Mouse (Mus musculus) embryonic facial prominence, embryonic 10.5 days (tissue): ENCODE results near the gene Cd84. TPM values are rescaled to one million over a fixed set of nuclear protein-coding genes. Genes with fewer than 3 reads are reported as not detected.
"Not testable (repeated sequence)": the region's sequence is repeated elsewhere in the genome, so short reads cannot be mapped to it uniquely, and the experiment has no call there.

Experiments
- DNase-seq: peaks from one replicate; pipeline ENCODE4 v3.0.0-alpha.2; 2017; ENCODE audit warnings: low spot score
- H3K27ac ChIP-seq: fragments of 300-500 bp; sonication (generic); replicated peaks from 2 replicates; pipeline ENCODE4 v1.5.1; 2016; ENCODE audit warnings: mild to moderate bottlenecking
- H3K27me3 ChIP-seq: fragments of 300-500 bp; sonication (generic); replicated peaks from 2 replicates; pipeline ENCODE4 v1.6.1; 2016; ENCODE audit warnings: low read depth, mild to moderate bottlenecking; ENCODE audit not compliant: poor library complexity, severe bottlenecking
- H3K36me3 ChIP-seq: fragments of 300-500 bp; sonication (generic); replicated peaks from 2 replicates; pipeline ENCODE4 v1.6.1; 2016; ENCODE audit warnings: mild to moderate bottlenecking, moderate library complexity
- H3K4me1 ChIP-seq: fragments of 300-500 bp; sonication (generic); 2 replicates; pipeline ENCODE4 v1.6.1; 2016
- H3K4me3 ChIP-seq: fragments of 300-500 bp; sonication (generic); 2 replicates; pipeline ENCODE4 v1.5.1; 2016; ENCODE audit warnings: mild to moderate bottlenecking, moderate library complexity
- H3K9me3 ChIP-seq: fragments of 300-500 bp; sonication (generic); 2 replicates; pipeline ENCODE4 v1.6.1; 2016; ENCODE audit warnings: mild to moderate bottlenecking
- WGBS: fragments of 180-500 bp; shearing (Covaris S2); methylation state at CpG from one replicate; pipeline ENCODE4 v1.1.7; 2016; 5-methylcytosine and 5-hydroxymethylcytosine counted together
- polyA plus RNA-seq: library from polyadenylated mRNA; unstranded; fragments of >200 nt; fragmentation: Nextera tagmentation; extraction: Ambion mirVana; gene quantifications from 2 replicates; pipeline ENCODE4 v1.2.1, GENCODE M21; 2016

Gene Cd84
- polyA plus RNA-seq, 1 experiment from 2014 or later: 0.65 TPM

GRCm38 (mm10) chr1:171845035-171845754, 5.7 kb downstream of the Cd84 start:
- H3K27ac ChIP-seq: no peak overlapping the region
- 77% methylated on average over 5 of the region's 5 CpGs for WGBS
- H3K9me3 ChIP-seq: no peaks in the 10 kb centered on the region
- H3K27me3 ChIP-seq: no peaks in the 10 kb centered on the region
- DNase-seq: no peak
- H3K36me3 ChIP-seq: no peaks in the 10 kb centered on the region
- H3K4me3 ChIP-seq: no peak overlapping the region
- H3K4me1 ChIP-seq: no peaks in the 10 kb centered on the region

DNA sequence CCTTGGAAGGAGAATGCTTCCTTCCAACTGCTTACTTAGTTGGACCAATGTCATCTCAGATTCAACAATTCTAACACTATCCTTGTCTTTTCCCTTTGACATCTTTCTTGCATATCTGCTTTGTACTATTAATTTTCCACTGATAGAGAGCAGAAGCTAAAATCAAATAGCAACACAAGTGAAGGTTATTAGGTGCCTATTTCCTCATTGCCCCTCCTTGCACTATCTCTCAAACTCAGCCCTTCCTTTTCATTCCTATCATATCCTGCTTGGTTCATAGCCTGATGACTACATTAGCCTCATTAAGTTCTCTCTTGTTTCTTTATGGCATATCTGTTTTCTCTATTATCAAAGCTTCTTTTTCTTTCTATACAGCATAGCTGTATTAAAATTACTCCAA, 8.7 kb downstream of the Cd84 start:
- Histone ChIP-seq H3K4me1 (no peaks in the 10 kb centered on the region), H3K4me3 (no peak overlapping the region), H3K9me3 (no peaks in the 10 kb centered on the region), H3K27me3 (no peaks in the 10 kb centered on the region), H3K27ac (no peak overlapping the region), H3K36me3 (no peaks in the 10 kb centered on the region)
- no peak for DNase-seq

DNA sequence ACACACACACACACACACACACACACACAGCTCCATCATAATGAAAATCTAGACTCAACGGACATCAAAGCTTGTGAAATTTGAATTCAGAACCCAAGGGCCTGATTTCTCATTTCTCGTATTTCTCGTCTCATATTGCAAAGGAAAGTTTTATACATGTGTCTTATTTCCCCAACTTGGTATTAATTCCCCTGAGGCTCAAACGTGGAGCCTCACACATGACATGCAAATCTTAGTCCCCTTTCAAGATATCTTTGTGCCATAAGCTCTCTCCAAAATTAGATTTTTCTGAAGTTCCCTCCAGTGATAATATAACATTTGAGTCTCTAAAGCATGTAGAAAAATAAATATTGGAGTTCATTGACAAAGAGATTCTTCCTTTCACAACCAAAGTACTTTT, 9.3 kb downstream of the Cd84 start:
- H3K4me3 ChIP-seq: no peak overlapping the region
- H3K27ac ChIP-seq: no peak overlapping the region
- WGBS: 82% methylated on average over 4 of the region's 4 CpGs
- no peaks in the 10 kb centered on the region for H3K27me3 ChIP-seq
- no peaks in the 10 kb centered on the region for H3K36me3 ChIP-seq
- H3K9me3 ChIP-seq: no peaks in the 10 kb centered on the region
- DNase-seq: no peak
- no peaks in the 10 kb centered on the region for H3K4me1 ChIP-seq

- Histone ChIP-seq H3K36me3 (no peaks in the 10 kb centered on the region), H3K27me3 (no peaks in the 10 kb centered on the region), H3K27ac (no peak overlapping the region), H3K9me3 (no peaks in the 10 kb centered on the region), H3K4me1 (no peaks in the 10 kb centered on the region), H3K4me3 (no peak overlapping the region)
- WGBS: 86% methylated on average over 5 of the region's 5 CpGs
- no peak for DNase-seq
These were observed 10.0 kb downstream of the Cd84 start for GRCm38 (mm10) chr1:171849454-171849853.

DNA sequence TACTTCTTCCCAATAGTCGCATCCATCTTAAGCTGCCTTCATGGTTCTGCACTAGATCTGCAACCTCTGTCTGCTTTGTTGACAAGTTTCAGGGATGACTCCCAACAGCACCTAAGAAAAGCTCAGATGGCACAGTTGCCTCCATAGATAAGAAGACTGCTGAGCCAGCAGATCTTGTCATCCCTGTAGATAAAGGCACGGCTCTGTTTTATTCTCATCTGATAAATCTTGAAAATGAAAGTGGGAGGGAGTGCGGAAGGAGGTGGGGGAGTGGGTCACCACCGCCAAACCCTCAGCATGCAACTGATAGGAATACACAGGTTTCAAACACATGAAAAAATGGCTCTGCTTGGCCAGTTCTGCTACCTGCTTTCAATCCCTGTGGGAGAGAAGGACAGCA, 26.0 kb downstream of the Cd84 start:
- DNase-seq: no peak
- Histone ChIP-seq H3K9me3 (no peaks in the 10 kb centered on the region), H3K4me3 (no peak overlapping the region), H3K4me1 (no peaks in the 10 kb centered on the region), H3K27me3 (no peaks in the 10 kb centered on the region), H3K36me3 (no peaks in the 10 kb centered on the region), H3K27ac (no peak overlapping the region)
- WGBS: 91% methylated on average over 4 of the region's 4 CpGs

DNA sequence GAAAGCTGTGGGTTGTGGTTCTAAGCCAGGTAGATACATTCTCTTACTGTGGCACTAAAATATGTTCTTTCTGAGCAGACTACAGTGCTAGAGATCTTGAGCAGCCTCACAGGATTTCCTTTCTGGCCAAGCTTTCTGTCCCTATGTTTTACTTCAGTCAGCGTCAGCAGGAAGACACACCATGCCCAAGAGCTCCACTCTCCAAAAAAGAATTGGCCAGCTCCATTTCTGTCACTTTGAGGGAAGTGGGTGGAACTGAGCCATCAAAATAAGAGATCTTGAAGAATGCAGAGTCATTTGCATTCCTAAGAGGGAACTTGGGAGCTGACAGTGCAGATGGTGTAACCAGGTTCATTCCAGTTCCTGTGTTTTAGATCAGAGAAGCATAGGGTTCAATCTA, 47.5 kb downstream of the Cd84 start:
- no peak overlapping the region for H3K27ac ChIP-seq
- no peaks in the 10 kb centered on the region for H3K27me3 ChIP-seq
- no peaks in the 10 kb centered on the region for H3K36me3 ChIP-seq
- DNase-seq: no peak
- H3K9me3 ChIP-seq: no peaks in the 10 kb centered on the region
- WGBS: 92% methylated on average over 1 of the region's 1 CpGs
- H3K4me1 ChIP-seq: no peaks in the 10 kb centered on the region
- H3K4me3 ChIP-seq: no peak overlapping the region

DNA sequence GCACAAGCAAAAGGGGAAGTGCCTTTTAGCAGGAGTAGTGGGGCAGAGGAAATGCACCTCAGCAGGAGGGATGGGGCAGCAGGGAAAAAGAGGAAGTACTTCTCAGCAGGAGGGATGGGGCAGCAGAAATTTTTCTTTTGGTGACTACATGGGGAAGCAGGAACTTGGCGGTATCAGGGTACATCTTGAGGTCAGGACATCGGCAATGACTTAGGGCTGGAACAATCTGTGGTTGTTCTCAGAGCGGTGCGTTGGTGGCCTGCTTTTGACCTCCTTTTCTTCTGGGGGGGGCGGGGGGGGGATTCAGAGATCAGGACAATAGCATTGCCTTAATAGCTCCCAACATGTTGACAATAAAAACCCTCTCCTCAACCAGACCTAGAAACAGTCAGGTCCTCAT, 55.9 kb downstream of the Cd84 start, which contains the start of gene Gm10521:
Gene Gm10521 (plus strand): TSS at position 301 of the 400 bp plus-strand sequence.
- H3K9me3 ChIP-seq, DNase-seq, H3K4me3 ChIP-seq, H3K4me1 ChIP-seq, H3K27ac ChIP-seq, H3K36me3 ChIP-seq, H3K27me3 ChIP-seq: not testable (repeated sequence)
- 85% methylated on average over 5 of the region's 5 CpGs for WGBS

DNA sequence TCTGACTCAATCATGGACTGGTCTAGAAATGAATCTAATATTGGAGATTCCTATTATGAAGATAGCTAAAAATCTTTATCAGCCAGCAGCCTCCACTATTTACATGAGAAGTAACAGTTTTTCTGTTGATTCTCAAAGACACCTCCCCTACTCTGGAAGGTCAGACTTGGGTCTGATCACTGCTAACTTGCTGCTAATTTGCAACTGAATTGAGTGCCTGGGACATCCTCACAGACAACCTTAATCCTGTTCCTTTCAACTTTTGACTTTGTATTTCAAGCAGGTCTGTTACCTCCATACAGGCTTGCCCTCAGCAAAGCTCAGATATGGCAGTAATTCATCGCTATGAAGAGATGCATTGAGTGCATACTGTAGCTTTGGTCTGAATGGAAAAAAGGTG, 64.5 kb downstream of the Cd84 start:
- H3K4me1 ChIP-seq: no peaks in the 10 kb centered on the region
- H3K27ac ChIP-seq: no peak overlapping the region
- H3K27me3 ChIP-seq: no peaks in the 10 kb centered on the region
- H3K36me3 ChIP-seq: no peaks in the 10 kb centered on the region
- WGBS: 71% methylated on average over 1 of the region's 1 CpGs
- 0 out of 2 replicates have a peak, but pooled peaks cover under 1% of the 10 kb centered on the region for H3K9me3 ChIP-seq
- H3K4me3 ChIP-seq: no peak overlapping the region
- DNase-seq: no peak

DNA sequence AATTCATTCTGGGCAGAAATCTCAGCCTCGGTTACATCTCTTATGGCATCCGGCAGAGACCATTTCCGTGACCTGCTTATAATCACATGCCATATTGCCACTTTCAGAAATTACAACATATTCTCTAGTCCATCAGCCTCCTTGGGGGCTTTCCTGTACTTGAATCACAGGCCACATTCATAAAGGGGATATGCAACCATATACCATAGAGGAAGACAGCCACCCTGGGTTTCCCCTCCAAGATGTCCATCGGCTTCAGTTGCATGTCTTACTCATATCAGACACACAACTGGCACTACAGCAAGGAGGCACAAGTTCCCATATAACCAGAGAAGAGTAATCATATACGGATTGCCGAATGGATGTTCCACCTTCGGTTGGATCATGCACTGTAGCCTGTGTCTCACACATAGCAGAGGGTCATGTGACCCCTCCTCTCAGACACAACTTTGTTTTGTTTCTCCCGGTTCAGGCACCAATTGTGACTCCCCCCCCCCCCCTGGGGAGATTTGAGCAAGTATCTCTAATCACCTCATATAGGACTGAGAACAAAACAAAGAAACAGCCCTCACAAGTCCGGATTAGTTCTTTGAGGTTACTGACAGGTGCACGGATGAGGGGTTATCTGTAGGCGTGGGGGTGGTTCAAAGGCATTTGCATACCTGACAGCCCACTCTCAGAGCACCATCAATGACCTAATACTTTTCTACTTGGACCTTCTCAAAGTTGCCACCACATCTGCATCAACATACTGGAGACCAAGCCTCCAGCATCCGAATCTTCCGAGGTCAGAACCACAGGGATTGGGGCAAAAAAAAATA, 76.4 kb downstream of the Cd84 start:
- no peaks in the 10 kb centered on the region for H3K4me1 ChIP-seq
- no peaks in the 10 kb centered on the region for H3K36me3 ChIP-seq
- WGBS: 83% methylated on average over 13 of the region's 13 CpGs
- no peak overlapping the region for H3K27ac ChIP-seq
- H3K4me3 ChIP-seq: no peak overlapping the region
- H3K9me3 ChIP-seq: peaks cover 2% of the 10 kb centered on the region; the same call in 1 of the 2 replicates
- H3K27me3 ChIP-seq: no peaks in the 10 kb centered on the region
- no peak for DNase-seq

DNA sequence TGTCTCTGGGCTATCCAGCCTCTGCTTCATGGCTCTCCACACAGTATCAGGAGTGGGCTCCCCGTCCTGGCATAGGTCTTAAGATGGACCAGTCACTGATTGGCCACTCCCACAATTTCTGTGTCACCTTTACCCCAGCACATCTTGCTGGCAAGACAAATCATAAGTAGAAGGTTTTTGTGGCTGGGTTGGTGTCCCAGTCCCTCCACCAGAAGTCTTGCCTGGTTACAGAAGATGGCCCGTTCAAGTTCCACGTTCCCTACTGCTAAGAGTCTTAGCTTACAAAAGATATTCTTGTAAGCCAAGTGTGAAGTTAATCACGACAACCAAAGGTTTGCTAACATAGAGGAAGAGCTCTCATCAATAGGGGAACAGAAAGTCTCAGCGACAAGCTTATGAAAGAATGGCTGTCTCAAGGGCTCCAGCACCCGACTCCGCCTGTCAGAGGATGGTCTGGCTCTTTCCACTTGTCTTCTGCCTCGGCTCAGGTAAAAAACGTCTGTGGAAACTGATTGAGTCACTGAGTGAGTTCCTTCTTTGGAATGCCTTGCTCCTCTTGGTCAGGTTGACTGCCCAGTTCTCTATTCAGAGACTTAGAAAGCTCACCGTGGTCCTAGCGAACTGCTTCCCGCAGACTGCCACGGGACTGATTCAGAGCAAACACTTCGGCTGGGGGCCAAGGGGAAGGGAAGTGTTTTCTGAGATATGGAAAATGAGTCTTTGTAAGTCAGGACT, 78.0 kb downstream of the Cd84 start, which contains the start of gene Slamf6:
Gene Slamf6 (plus strand): TSS at position 211 of the 735 bp plus-strand sequence.
- WGBS: 86% methylated on average over 14 of the region's 14 CpGs
- Histone ChIP-seq H3K27ac (no peak within 1 kb of the TSS), H3K36me3 (no peaks in the 10 kb centered on the region)

GRCm38 (mm10) chr1:171918136-171918920, 78.8 kb downstream of the Cd84 start:
- 89% methylated on average over 12 of the region's 12 CpGs for WGBS

More for the DNA sequence above, 78.0 kb downstream of the Cd84 start, which contains the start of gene Slamf6:
- H3K4me3 ChIP-seq: no peak within 1 kb of the TSS
- no peaks in the 10 kb centered on the region for H3K4me1 ChIP-seq
- DNase-seq: no peak
- no peaks in the 10 kb centered on the region for H3K27me3 ChIP-seq
- H3K9me3 ChIP-seq: no peaks in the 10 kb centered on the region; the same call in 1 of the 2 replicates

DNA sequence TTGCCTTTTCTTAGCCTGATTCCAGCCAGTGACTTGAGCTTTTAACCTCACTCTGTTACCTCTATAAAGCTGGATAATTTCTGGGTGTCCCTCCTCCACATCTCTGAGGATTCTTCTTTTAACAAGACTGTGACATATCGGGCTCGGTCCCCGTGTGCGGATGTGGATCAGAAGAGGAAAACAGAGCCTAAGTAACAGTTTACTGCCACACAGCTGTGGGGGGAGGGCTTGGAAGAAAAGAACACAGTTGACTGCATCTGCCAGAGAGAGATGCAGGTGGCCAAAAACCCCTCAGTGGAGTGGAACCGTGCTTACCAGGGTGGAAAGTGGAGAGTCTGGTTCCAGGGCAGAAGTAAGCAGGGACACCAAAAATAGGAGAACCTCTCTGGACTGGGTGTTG, 79.7 kb downstream of the Cd84 start:
- Histone ChIP-seq H3K4me3 (no peak overlapping the region), H3K36me3 (no peaks in the 10 kb centered on the region), H3K27me3 (no peaks in the 10 kb centered on the region), H3K9me3 (no peaks in the 10 kb centered on the region), H3K27ac (no peak overlapping the region), H3K4me1 (no peaks in the 10 kb centered on the region)
- WGBS: 88% methylated on average over 5 of the region's 5 CpGs
- DNase-seq: no peak

More at GRCm38 (mm10) chr1:171918136-171918920, 78.8 kb downstream of the Cd84 start:
- H3K27me3 ChIP-seq: no peaks in the 10 kb centered on the region
- H3K36me3 ChIP-seq: no peaks in the 10 kb centered on the region
- no peak for DNase-seq
- H3K4me3 ChIP-seq: no peak overlapping the region
- H3K4me1 ChIP-seq: no peaks in the 10 kb centered on the region
- no peak overlapping the region for H3K27ac ChIP-seq
- no peaks in the 10 kb centered on the region for H3K9me3 ChIP-seq
